Mouse (Mus musculus): ENCODE measurements around the gene Vmo1.

- TF ChIP-seq CTCF (IDR thresholded peaks at IDR 0.05; ENCODE audit: control insufficient read depth, insufficient read depth, low read length) (no peak), POLR2A (IDR thresholded peaks at IDR 0.05; ENCODE audit: borderline replicate concordance, control insufficient read depth, low read depth, low read length) (no peak)
These were observed 24.7 kb downstream of the Vmo1 start for GRCm38 (mm10) chr11:70489684-70490083.
